Mouse (Mus musculus): ENCODE data around the gene Iqck. TPM values are rescaled to one million over a fixed set of nuclear protein-coding genes. Genes with fewer than 3 reads are reported as not detected.

Iqck gene
- total and polyA plus RNA-seq, 3 experiments, result 0.39 to 0.68 (median 0.62) TPM

DNA sequence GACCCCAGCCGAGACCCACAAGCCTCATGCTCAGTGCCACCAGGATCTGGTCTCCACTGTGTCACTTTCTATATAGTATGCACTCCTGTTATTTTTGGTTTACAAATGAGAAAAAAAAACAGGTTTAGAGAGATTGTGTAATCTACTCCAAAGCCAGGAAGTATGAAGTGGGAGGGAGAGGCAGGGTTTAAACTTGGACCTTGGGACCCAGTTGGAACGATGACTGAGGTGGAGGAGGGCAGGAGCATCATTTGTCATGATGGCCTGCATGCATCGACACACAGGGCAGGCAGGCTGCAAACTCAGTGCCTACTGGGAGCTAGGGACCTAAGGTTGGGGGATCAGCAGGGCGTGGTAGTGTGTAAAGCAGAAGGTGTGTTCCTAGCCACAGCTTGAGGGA is 127.0 kb downstream of the Iqck start:
- H3K9ac ChIP-seq (ENCODE audit: insufficient read depth, low read depth), result no peak overlapping the region
- no peaks in the 10 kb centered on the region for H3K36me3 ChIP-seq (replicated peaks in 1 of 2; ENCODE audit: control insufficient read depth in 1 of 2, insufficient read depth in 1 of 2, low read length in 1 of 2)
- H3K4me3 ChIP-seq (replicated peaks in 1 of 3; ENCODE audit: low read depth in 2 of 3, low read length in 2 of 3, poor library complexity in 1 of 3), result no peak overlapping the region
- H3K9me3 ChIP-seq (replicated peaks; ENCODE audit: low read length), result no peaks in the 10 kb centered on the region
- peaks cover 13% of the 10 kb centered on the region for H3K27me3 ChIP-seq (replicated peaks)
- no peak overlapping the region for H3K27ac ChIP-seq (ENCODE audit: insufficient read depth, low read depth)
- dilution Hi-C loops (cut with MboI; ENCODE audit: extremely low pct_ligation_motif_present, extremely low pct_unique_long_range_greater_than_20kb, low sequenced_read_pairs), result no loop called here
- no peak for DNase-seq (ENCODE audit: extremely low read depth)
- no peaks in the 10 kb centered on the region for H3K79me2 ChIP-seq (replicated peaks; ENCODE audit: control insufficient read depth, extremely low read depth, insufficient read depth, poor library complexity, severe bottlenecking)
- in situ Hi-C loops (cut with MboI; ENCODE audit: low pct_ligation_motif_present, low pct_unique_long_range_greater_than_20kb, low sequenced_read_pairs), result no loop called here
- no peak overlapping the region for H3K4me2 ChIP-seq (ENCODE audit: insufficient read depth, low read depth, poor library complexity, severe bottlenecking)
- H3K4me1 ChIP-seq (ENCODE audit: control insufficient read depth in 1 of 2, insufficient read depth in 2 of 2), result no peaks in the 10 kb centered on the region
- TF ChIP-seq MAFK (IDR thresholded peaks at IDR 0.05; ENCODE audit: insufficient replicate concordance, low read length), result no peak
- TF ChIP-seq POLR2AphosphoS2 (IDR thresholded peaks at IDR 0.05; ENCODE audit: low read depth, low read length), result no peak
- TF ChIP-seq NRF1 (IDR thresholded peaks at IDR 0.05; ENCODE audit: low read depth, low read length), result no peak
- no peak for TF ChIP-seq USF2 (conservative IDR thresholded peaks at IDR 0.05; ENCODE audit: low read depth, low read length)

DNA sequence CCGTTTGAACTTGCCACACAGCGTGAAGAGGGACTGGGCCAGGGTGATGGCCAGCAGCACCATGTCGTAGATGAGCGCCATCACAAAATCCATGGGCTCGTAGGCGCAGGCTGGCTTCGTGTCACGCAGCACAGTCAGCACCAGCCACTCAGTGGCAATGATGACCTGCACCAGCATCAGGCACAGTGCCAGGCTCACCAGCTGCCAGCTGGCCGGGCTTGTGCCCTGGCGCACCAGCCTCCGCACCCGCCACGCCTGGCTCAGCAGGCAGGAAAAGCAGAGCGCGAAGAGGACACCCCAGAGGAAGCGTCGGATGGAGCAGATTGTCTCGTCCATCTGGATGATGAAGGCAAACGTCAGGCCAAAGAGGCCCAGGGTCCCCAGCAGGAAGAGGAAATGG is 128.4 kb downstream of the Iqck start:
- Histone ChIP-seq H3K9me3 (replicated peaks; ENCODE audit: low read length) (no peaks in the 10 kb centered on the region), H3K4me1 (ENCODE audit: control insufficient read depth in 1 of 2, insufficient read depth in 2 of 2) (no peaks in the 10 kb centered on the region), H3K4me2 (ENCODE audit: insufficient read depth, low read depth, poor library complexity, severe bottlenecking) (no peak overlapping the region), H3K9ac (ENCODE audit: insufficient read depth, low read depth) (no peak overlapping the region), H3K27me3 (replicated peaks) (peaks cover 9% of the 10 kb centered on the region), H3K36me3 (replicated peaks in 1 of 2; ENCODE audit: control insufficient read depth in 1 of 2, insufficient read depth in 1 of 2, low read length in 1 of 2) (no peaks in the 10 kb centered on the region), H3K4me3 (replicated peaks in 1 of 3; ENCODE audit: low read depth in 2 of 3, low read length in 2 of 3, poor library complexity in 1 of 3) (no peak overlapping the region), H3K27ac (ENCODE audit: insufficient read depth, low read depth) (no peak overlapping the region), H3K79me2 (replicated peaks; ENCODE audit: control insufficient read depth, extremely low read depth, insufficient read depth, poor library complexity, severe bottlenecking) (no peaks in the 10 kb centered on the region)
- no peak for DNase-seq (ENCODE audit: extremely low read depth)
- TF ChIP-seq POLR2A (IDR thresholded peaks at IDR 0.05; ENCODE audit: low read depth, low read length) (no peak), CTCF (conservative IDR thresholded peaks at IDR 0.05 in 1 of 2, IDR thresholded peaks at IDR 0.05 in 1 of 2; ENCODE audit: low read depth in 2 of 2, low read length in 2 of 2) (no peak), CHD2 (IDR thresholded peaks at IDR 0.05; ENCODE audit: low read length) (no peak), JUN (IDR thresholded peaks at IDR 0.05; ENCODE audit: insufficient read depth, low read depth, low read length) (no peak), USF1 (IDR thresholded peaks at IDR 0.05; ENCODE audit: low read depth, low read length) (no peak), JUND (conservative IDR thresholded peaks at IDR 0.05; ENCODE audit: low read depth, low read length) (no peak), TBP (conservative IDR thresholded peaks at IDR 0.05; ENCODE audit: low read depth, low read length) (no peak), IRF4 (IDR thresholded peaks at IDR 0.05; ENCODE audit: low read depth, low read length) (no peak), UBTF (IDR thresholded peaks at IDR 0.05; ENCODE audit: low read depth, low read length) (no peak), ZKSCAN1 (IDR thresholded peaks at IDR 0.05; ENCODE audit: borderline replicate concordance, low read depth, low read length) (no peak), CHD1 (IDR thresholded peaks at IDR 0.05; ENCODE audit: low read depth, low read length) (no peak), ZNF384 (IDR thresholded peaks at IDR 0.05; ENCODE audit: low read depth, low read length) (no peak), MYC (IDR thresholded peaks at IDR 0.05; ENCODE audit: low read depth, low read length) (no peak), ETS1 (conservative IDR thresholded peaks at IDR 0.05; ENCODE audit: low read depth, low read length) (no peak), USF2 (conservative IDR thresholded peaks at IDR 0.05; ENCODE audit: low read depth, low read length) (no peak), GABPA (IDR thresholded peaks at IDR 0.05; ENCODE audit: insufficient replicate concordance, low read depth, low read length) (no peak)
- dilution Hi-C loops (cut with MboI; ENCODE audit: extremely low pct_ligation_motif_present, extremely low pct_unique_long_range_greater_than_20kb, low sequenced_read_pairs), result no loop called here
- in situ Hi-C loops (cut with MboI; ENCODE audit: low pct_ligation_motif_present, low pct_unique_long_range_greater_than_20kb, low sequenced_read_pairs), result no loop called here
